8 mouse cellular contexts compared by ENCODE assay signal in the genomic region with DNA sequence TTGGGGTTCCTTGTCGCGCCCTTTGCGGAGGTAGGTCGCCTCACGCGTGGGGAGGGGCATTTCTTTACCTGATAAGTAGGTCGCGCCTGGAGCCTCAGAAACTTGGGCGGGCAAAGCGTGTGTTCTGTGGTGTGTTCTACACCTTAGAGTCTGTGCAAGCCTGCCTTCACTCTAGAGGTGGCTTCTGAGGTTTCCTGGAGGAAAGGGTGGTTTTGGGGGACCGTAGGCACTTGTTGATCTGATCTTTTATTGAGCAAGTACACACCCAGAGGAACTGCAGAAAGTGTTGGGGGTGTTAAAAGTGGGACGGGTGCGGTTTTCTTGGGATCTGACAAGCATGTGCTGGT. TPM values are rescaled to one million over a fixed set of nuclear protein-coding genes. Genes with fewer than 3 reads are reported as not detected.
A peak's percentile ranks its signal among the peaks of the same experiment; 100 is the strongest.
DNase-seq lines count a peak whose midpoint lies in the region; ATAC-seq lines count a peak whose summit lies in the region.

No protein-coding gene starts in this region.

- H3K27ac ChIP-seq in lung, embryonic 16.5 days (ENCODE audit: low read length) = no peak overlapping the region
- H3K27ac ChIP-seq in intestine, embryonic 16.5 days (ENCODE audit: low read length) = no peak overlapping the region
- H3K27ac ChIP-seq in neural tube, embryonic 12.5 days = no peak overlapping the region

- H3K4me1 ChIP-seq in lung, embryonic 16.5 days (replicated peaks; ENCODE audit: control insufficient read depth, insufficient read depth, low read length) = peaks cover 3% of the 10 kb centered on the region; the same call in 1 of the 2 replicates
- H3K4me1 ChIP-seq in erythroblast, embryonic 14.5 days (ENCODE audit: control insufficient read depth) = no peaks in the 10 kb centered on the region; the same call in none of the 2 replicates
- H3K4me1 ChIP-seq in intestine, embryonic 16.5 days (ENCODE audit: control insufficient read depth, insufficient read depth, low read length) = 0 out of 2 replicates have a peak, but pooled peaks cover 3% of the 10 kb centered on the region
- H3K4me1 ChIP-seq in neural tube, embryonic 12.5 days = no peaks in the 10 kb centered on the region

- peaks cover 9% of the 10 kb centered on the region for H3K27me3 ChIP-seq in lung, embryonic 16.5 days (ENCODE audit: control insufficient read depth, insufficient read depth, low read depth, low read length)
- H3K27me3 ChIP-seq in erythroblast, embryonic 14.5 days (ENCODE audit: control insufficient read depth) = peaks cover 7% of the 10 kb centered on the region
- peaks cover 4% of the 10 kb centered on the region; the same call in 1 of the 2 replicates for H3K27me3 ChIP-seq in intestine, embryonic 16.5 days (replicated peaks; ENCODE audit: control insufficient read depth, insufficient read depth, low read length)
- H3K27me3 ChIP-seq in neural tube, embryonic 12.5 days (replicated peaks) = no peaks in the 10 kb centered on the region; the same call in 1 of the 2 replicates

- no peak; the same call in 1 of the 2 replicates for ATAC-seq in lung, embryonic 16.5 days (ENCODE audit: low read depth)
- no peak for ATAC-seq in intestine, embryonic 16.5 days
- no peak; the same call in 1 of the 2 replicates for ATAC-seq in neural tube, embryonic 12.5 days (ENCODE audit: low FRiP score, low read depth)

- peak overlapping the region; percentile 72 for H3K9ac ChIP-seq in lung, embryonic 16.5 days (ENCODE audit: low read length)
- peak overlapping the region; percentile 69 for H3K9ac ChIP-seq in intestine, embryonic 16.5 days (ENCODE audit: low read depth, low read length)
- H3K9ac ChIP-seq in neural tube, embryonic 12.5 days = 0 out of 2 replicates have a peak overlapping the region, but pooled peaks have one; percentile 38

- 19% methylated on average over 13 of the region's 13 CpGs for WGBS in lung, embryonic 16.5 days
- WGBS in intestine, embryonic 16.5 days = 18% methylated on average over 13 of the region's 13 CpGs
- 23% methylated on average over 13 of the region's 13 CpGs for WGBS in neural tube, embryonic 12.5 days

- peak overlapping the region; percentile 89 for H3K4me2 ChIP-seq in lung, embryonic 16.5 days (ENCODE audit: low read depth, low read length)
- H3K4me2 ChIP-seq in intestine, embryonic 16.5 days (ENCODE audit: low read depth, low read length) = peak overlapping the region; percentile 85
- peak overlapping the region; percentile 82 for H3K4me2 ChIP-seq in neural tube, embryonic 12.5 days (replicated peaks)

- no peak for DNase-seq in lung, postnatal 25 days (ENCODE audit: low spot score)
- DNase-seq in B cell, adult 2 months = no peak
- DNase-seq in adrenal gland, postnatal 10 days = no peak
- DNase-seq in kidney, postnatal 14 days = no peak

- peak overlapping the region; percentile 65 for H3K4me3 ChIP-seq in lung, embryonic 16.5 days (ENCODE audit: low read length)
- H3K4me3 ChIP-seq in erythroblast, embryonic 14.5 days (replicated peaks) = peak overlapping the region; percentile 50
- H3K4me3 ChIP-seq in intestine, embryonic 16.5 days (ENCODE audit: low read length) = peak overlapping the region; percentile 60
- peak overlapping the region; percentile 49 for H3K4me3 ChIP-seq in neural tube, embryonic 12.5 days

- no peaks in the 10 kb centered on the region for H3K36me3 ChIP-seq in lung, embryonic 16.5 days (ENCODE audit: control insufficient read depth, insufficient read depth, low read length)
- H3K36me3 ChIP-seq in erythroblast, embryonic 14.5 days (ENCODE audit: control insufficient read depth) = no peaks in the 10 kb centered on the region
- H3K36me3 ChIP-seq in intestine, embryonic 16.5 days (ENCODE audit: control insufficient read depth, insufficient read depth, low read length) = no peaks in the 10 kb centered on the region
- no peaks in the 10 kb centered on the region for H3K36me3 ChIP-seq in neural tube, embryonic 12.5 days

- no peaks in the 10 kb centered on the region for H3K9me3 ChIP-seq in lung, embryonic 16.5 days (ENCODE audit: control insufficient read depth, low read length)
- H3K9me3 ChIP-seq in erythroblast, embryonic 14.5 days (ENCODE audit: control insufficient read depth, low read length) = no peaks in the 10 kb centered on the region
- no peaks in the 10 kb centered on the region for H3K9me3 ChIP-seq in intestine, embryonic 16.5 days (ENCODE audit: control insufficient read depth, low read length)
- no peaks in the 10 kb centered on the region for H3K9me3 ChIP-seq in neural tube, embryonic 12.5 days

RNA-seq across cellular contexts. Expression of a gene that starts 0.4 kb away (rescaled TPM):
- polyA plus RNA-seq in lung, embryonic 16.5 days (2015; fragmentation: Nextera tagmentation; extraction: Ambion mirVana) = 0.55 and 0.70 TPM in 2 replicates
- not detected in 2 replicates for polyA plus RNA-seq in erythroblast, embryonic 14.5 days (2012)
- polyA plus RNA-seq in intestine, embryonic 16.5 days (2015; fragmentation: Nextera tagmentation; extraction: Ambion mirVana) = 0.87 TPM in 2 replicates
- 0.42 and 0.66 TPM in 2 replicates for polyA plus RNA-seq in neural tube, embryonic 12.5 days (2016; fragmentation: Nextera tagmentation; extraction: Ambion mirVana)
- under 1 TPM; 0.15 to 0.48 TPM for total RNA-seq in adrenal gland, postnatal 10 days (2021)
